Mouse (Mus musculus): Measurements from ENCODE around the gene Per1.

Per1 gene

DNA sequence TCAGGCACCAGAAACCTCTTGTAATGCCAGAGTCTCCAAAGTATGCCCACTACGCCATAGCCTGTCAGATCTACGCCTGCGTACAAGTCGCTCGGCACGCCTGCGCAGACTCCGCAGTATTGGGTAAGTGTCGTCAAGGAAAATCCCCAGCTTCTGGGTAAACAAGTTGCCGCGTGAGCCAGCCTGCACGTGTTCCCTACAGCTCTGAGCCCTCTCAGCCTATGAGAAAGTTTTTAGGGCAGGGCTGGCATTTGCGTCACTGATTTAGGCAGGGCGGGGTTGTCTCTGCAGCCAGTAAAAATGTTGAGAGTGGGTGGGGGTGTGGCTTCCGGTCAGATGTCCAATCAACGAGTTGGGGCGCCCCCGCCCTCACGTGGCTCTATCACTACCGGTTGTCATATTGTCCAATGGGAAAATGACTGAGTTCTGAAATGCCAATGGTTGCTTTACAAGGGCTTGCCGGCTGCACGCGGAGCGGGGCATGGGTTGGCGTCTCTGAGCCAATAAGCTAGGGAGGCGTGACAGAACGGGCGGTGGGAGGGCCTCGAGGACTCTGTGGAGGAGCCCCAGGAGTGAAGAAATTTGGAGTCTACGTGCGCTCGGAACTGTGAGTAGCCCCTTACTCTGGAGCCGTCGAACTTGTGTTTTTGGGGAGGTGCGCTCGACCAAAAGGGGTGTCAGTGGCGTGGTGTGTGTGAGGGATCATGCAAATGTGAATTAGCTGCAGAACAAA lies at the start of gene Per1:
TSS of gene Per1 (plus strand) at position 521 of the 733 bp plus-strand sequence.
- peak; percentile 98 for DNase-seq

- peak; percentile 82 for DNase-seq
These were observed 49.3 kb upstream of the Per1 start, which contains the start of gene Aurkb for GRCm38 (mm10) chr11:69045531-69046394. Aurkb (plus strand) TSS chr11:69045647.

GRCm38 (mm10) chr11:69046395-69046774 lies 48.6 kb upstream of the Per1 start:
- no peak for DNase-seq

DNA sequence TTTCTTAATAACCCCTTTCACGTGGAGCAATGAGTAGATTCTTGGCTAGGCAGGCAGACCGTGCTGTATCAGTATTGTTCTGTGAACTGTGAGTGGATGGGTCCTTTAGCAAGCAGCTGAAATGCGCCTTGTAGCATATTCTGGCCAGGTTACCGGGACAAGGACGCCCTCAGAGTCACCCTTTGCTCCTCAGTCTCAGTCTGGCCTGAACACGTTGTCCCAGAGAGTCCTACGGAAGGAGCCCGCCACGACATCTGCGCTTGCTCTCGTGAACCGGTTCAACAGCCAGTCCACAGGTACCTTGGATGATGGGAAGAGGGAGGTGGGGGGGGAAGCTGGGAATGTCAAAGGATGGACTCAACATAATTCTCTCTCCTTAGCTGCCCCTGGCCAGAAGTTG lies 47.4 kb upstream of the Per1 start:
- no peak for DNase-seq

DNA sequence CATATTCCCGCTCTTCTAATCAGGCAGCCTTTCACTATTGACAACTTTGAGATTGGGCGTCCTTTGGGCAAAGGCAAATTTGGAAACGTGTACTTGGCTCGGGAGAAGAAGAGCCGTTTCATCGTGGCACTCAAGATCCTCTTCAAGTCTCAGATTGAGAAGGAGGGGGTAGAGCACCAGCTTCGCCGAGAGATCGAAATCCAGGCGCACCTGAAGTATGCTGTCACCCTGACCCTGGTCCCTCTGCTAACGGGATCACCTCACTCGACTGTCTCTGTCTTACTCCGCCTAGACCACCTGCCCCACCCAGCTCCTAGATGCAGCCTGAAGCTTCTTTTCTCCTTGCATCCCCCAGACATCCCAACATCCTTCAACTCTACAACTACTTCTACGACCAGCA lies 46.9 kb upstream of the Per1 start:
- no peak for DNase-seq

GRCm38 (mm10) chr11:69050748-69051147 lies 44.3 kb upstream of the Per1 start:
- no peak for DNase-seq

GRCm38 (mm10) chr11:69051771-69052170 lies 43.2 kb upstream of the Per1 start:
- DNase-seq = no peak

DNA sequence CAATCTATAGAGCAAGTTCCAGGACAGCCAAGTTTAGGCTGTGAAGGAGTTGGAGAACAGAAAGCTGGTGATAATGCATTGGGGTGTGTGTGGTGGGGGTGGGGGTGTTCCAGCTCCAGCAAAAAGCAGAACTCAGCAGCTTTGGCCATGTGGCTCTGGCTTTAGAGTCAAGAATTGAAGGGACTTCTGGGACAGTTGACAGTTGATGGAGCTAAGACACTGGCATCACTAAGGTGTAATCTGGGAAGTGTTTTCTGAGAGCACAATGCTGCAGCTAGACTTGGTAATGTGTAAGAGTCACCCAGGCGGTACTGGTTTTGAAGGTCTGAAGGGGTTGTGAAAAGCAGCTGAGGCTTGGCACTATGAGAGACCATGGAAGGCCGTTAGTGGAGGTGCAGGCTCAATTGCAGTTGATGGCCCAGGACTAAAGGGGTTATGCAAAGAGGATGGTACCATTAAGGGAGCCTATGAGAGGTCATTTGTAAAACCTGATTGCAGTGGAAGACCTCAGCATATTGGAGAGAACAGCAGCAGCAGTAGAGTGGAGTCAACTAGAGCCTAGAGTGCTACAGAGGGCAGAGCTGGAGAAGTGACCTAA lies 42.1 kb upstream of the Per1 start:
- DNase-seq = no peak

DNA sequence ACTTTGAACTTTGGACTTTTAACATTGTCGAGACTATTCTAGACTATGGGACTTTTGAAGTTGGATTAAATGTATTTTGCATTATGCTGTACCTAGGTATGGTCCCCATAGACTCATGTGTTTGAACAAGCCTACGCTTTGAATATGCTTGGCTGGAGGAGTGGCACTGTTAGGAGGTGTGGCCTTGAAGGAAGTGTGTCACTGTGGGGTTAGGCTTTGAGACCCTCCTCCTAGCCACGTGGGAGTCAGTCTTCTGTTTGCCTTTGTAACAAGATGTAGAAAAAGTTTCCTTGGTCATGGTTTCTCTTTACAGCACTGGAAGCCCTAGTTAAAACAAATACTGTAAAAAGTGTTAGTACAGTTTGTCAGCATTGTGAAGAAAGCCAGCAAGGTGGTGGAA lies 41.2 kb upstream of the Per1 start:
- no peak for DNase-seq

GRCm38 (mm10) chr11:69058265-69058664 lies 36.8 kb upstream of the Per1 start:
- DNase-seq = no peak

DNA sequence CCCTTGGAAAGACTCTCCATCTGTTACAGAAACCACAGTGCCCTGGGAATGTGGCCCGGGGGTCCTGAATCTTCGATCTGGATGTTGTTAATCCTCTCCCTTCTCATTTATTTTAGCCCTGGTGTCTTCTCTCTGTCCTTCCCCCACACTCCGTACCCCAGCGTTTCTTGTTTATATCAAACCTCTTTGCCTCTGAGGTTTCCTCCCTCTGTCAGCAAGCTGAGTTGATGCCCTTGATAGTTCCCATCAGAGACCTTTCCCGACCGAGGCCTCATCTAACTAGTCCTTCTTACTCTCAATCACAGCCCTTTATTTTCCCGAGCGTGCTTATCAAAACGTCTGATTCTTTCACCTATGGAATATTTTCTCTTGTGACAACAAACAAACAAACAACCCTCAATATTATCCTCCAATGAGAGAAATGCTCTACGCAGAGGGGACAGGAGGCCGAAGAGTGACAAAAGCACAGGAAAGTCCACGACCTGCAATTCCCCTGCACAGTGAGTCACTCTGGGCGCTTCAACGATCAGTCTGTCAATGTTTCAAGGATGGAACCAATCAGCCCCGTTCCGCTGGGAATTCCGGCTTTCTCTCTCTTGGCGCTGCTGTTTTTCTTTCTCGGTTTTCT lies 36.2 kb upstream of the Per1 start:
- no peak for DNase-seq

DNA sequence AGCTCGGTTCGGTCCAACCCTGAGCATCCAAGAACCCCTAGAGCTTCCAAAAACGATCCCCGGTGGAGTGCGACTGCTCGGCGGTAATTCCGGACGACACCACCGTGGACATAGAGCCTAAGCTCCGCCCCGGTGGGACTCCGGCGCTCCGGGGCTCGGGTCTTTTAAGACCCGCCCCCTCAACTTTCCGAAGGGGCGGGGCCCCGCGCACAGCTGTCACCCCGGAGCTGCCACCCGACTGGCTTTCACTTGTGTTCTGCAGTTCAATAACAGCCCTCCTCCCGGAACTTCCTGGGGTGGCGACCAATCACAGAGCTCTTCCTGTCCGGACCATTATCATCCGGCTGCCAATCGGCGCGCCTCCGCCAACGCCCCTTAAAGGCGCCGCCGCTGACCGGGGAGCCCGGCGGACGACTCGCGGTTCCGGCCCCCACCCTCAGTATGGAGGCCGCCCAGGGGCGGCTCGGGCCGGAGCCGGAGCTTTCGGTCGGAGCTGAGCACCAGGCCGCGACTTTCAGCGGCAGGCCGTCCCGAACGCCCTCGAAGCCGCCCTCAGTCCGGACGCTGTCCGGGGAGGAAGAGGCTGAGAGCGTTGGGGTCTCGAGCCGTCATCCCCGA lies 35.6 kb upstream of the Per1 start, which contains the start of gene Borcs6:
TSS of gene Borcs6 (plus strand) at position 361 of the 618 bp plus-strand sequence.
- peak; percentile 94 for DNase-seq

GRCm38 (mm10) chr11:69059975-69060411 lies 35.0 kb upstream of the Per1 start:
- no peak for DNase-seq

GRCm38 (mm10) chr11:69060448-69061254 lies 34.4 kb upstream of the Per1 start:
- no peak for DNase-seq

DNA sequence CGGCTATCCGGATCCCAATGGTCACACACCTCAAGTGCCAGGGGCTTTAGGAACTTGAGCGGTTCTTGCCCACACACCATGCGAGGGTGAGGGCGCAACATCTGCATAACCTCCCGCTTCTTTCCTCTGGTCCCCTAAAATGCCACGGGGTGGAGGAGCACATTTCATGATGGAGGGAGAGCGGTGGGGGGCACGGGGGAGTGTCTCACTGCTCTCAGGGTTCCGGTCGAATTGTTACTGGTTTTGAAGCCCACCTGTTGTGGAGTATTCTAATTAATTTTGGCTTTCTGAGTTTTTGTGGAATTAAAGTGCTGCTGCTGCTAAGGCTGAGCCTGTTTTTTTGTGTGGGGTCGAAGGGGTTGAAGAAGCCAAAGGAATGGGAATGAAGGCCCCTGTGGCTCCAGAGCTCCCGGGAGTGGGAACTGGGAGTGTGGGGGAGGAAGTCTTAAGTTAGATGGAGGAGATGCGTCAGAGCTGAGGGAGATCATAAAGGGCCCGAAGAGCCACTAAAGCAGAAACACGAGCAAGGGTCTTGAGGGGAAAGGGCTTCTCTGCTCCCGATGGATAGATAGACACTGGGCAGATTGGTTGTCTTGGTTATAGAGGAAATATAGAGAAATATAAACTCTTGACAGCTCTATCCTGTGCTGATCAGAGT lies 33.6 kb upstream of the Per1 start:
- no peak for DNase-seq

GRCm38 (mm10) chr11:69062194-69062760 lies 32.7 kb upstream of the Per1 start:
- DNase-seq = peak; percentile 76

DNA sequence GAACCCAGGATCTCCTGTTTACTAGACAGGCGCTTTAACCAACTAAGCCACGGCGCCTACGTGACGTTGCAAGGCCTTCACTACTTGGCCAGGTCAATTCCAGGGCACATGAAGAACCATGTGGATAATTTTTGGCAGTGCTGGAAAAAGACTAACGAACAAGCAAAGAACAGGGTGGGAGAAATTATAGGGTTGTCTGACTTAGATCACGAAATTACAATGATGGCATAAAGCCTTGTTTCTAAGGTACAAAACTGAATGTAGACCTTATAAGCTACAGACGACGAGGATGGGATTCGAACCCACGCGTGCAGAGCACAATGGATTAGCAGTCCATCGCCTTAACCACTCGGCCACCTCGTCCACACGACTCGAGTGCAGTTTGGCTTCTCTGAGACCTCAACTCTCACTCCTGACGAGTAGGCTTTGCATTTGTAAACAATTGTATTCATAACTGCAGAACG lies 32.2 kb upstream of the Per1 start:
- DNase-seq = peak; percentile 97

GRCm38 (mm10) chr11:69063413-69064201 lies 31.4 kb upstream of the Per1 start:
- peak; percentile 77 for DNase-seq

- DNase-seq = no peak
These were observed 30.5 kb upstream of the Per1 start for GRCm38 (mm10) chr11:69064259-69065133.
